Mouse (Mus musculus) ovary, postnatal 10 days (tissue): ENCODE measurements around the gene Ankrd24.

Source experiments
- DNase-seq: peaks from one replicate; pipeline ENCODE4 v3.0.0; 2022; ENCODE audit warnings: low spot score

The Ankrd24 gene

DNA sequence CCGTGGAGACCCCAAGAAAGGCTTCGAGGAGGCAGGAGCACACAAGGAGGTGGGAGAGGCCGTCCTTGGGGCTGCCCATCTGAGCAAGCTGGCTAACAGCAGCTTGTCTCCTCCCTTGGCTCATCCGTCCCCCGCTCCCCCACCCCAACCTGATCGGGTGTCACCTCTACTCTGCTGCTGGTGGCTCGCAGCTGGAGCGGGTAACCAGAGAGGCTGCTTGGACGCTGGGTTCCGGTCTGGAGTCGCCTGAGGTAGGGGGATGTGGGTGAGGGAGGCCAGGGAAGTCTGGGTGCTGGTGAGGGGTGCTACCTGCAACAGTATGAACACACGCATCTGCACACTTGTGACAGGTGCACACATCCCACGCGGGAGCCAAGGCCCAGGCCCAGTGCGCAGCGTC, at the start of gene Ankrd24:
Ankrd24 (plus strand) TSS at position 151 of the 400 bp plus-strand sequence.
- DNase-seq = no peak

DNA sequence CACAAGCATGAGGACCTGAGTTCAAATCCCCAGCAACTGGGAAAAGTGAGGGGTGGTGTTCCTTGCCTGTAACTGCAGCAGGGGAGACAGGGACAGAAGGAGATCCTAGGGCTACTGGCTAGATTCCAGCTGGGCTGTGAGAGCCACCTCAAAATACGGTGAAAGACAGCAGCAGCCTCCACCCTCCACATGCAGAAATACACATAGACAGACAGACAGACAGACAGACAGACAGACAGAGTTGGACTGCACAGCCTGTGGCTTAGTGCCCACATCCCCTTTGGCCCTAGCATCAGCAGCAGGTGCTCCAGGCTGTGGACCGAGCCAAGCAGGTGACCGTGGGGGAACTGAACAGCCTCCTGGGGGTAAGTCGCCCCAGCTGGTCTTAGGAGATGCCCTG, 48.4 kb upstream of the Ankrd24 start:
- no peak for DNase-seq

DNA sequence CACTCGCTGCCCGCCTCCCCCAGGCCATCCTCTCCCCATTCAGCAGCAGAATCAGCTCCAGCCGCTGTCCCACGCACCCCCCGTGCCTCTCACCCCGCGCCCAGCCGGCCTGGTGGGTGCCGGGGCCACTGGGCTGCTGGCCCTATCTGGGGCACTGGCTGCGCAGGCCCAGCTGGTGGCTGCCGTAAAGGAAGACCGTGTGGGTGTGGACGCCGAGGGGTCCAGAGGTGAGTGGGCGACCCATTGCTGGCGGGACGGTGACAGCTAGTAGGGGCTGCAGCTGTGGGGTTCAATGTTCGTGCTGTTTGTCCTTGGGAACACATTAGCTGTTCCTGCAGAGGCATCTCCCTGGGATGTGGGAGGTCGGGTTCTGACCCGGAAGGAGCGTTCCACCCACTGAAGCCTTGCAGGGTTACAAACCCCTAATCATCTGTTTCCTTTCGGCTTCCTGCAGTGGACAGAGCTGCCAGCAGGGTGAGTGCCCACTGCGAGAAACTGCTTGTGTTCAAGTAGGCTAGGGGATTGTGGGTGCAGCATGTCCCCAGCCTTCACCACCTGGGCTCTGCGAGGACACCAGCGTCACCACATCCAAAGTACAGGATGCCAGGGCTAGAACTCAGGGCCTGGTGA, 47.8 kb upstream of the Ankrd24 start:
- no peak for DNase-seq

DNA sequence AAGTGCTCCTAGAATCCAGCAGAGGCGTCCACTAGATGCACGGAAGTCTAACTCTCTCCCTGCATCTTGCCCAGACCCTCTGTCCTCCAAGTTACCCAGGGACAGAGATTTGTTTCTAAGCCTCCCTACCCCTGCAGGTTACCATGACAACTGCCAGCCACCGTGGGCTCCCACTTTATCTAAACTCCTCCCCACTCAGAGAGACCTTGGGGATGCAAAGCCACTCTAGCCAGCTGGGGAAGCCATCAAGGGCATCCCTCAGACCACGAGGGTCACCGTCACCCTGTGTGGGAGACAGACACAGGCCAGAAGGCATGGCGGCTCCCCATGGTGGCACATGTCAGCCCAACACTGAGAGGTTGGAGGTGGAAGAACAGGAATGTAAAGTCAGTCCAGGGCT, 45.0 kb upstream of the Ankrd24 start:
- no peak for DNase-seq

DNA sequence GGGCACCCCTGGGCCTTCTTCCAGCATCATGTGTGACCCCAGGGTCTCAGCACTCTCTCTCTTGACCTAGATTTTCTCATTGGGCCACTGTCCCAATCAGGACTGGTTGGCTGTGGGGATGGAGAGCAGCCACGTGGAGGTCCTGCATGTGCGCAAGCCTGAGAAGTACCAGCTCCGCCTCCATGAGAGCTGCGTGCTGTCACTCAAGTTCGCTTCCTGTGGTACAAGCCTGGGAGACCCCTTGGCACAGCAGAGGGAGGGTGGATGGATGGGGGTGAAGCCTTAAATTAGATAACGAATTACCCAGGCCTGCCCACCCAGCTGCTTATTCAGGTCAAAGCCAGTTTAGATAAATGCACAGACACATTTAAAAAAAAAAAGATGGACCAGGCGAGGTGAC, 39.6 kb upstream of the Ankrd24 start:
- DNase-seq = no peak

DNA sequence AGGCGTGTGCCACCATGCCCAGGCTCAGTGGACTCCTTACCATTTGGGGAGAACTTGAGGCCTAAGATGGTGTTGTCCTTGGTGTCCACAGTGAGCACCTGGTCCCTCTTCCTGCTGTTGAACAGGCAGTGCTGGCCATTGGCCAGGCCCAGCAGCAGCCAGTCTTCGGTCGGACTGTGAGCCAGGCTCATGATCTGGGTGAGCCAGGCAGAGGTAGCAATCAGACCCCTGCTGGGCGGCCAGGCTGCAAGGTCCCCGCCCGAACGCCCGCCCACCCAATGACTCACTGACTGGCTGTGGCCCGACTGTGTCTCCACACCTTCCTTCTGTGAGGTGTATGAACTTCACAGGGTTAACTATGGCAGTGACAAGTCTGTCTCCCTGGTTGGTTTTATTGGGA, 36.5 kb upstream of the Ankrd24 start:
- DNase-seq = no peak

DNA sequence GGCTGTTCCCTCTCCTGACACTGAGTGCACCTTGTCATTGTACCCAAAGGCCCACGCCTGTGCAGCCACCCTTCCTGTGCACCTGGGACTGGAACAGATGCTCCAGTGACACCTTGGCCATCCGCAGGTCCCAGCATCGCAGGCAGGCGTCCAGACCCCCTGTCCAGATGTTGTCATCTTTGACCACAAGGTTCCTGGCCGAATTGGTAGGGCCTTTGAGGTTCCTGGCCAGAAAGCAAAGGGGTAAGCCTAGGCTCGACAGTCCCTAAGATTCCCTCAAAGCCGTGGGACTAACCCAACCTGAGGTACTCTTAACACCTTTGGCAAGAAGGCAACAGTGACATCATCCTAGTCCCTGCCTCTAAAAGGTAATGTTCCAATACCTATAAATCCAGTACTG, 35.7 kb upstream of the Ankrd24 start:
- no peak for DNase-seq

DNA sequence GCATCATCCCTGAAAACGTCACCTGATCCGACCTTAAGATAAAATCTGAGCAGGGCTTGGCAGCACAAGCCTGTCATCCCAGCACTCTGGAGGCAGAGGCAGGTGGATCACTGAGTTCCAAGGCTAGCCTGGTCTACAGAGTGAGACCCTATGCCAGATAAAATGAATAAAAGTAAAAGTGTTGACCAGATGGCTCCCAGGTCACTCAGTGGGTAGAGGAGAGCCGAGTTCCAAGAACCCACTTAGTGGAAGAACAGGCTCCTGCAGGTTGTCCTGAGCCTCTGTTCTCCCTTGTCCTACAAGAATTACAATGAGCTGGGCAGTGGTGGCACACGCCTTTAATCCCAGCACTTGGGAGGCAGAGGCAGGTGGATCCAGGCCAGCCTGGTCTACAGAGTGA, 35.1 kb upstream of the Ankrd24 start:
- DNase-seq = no peak

DNA sequence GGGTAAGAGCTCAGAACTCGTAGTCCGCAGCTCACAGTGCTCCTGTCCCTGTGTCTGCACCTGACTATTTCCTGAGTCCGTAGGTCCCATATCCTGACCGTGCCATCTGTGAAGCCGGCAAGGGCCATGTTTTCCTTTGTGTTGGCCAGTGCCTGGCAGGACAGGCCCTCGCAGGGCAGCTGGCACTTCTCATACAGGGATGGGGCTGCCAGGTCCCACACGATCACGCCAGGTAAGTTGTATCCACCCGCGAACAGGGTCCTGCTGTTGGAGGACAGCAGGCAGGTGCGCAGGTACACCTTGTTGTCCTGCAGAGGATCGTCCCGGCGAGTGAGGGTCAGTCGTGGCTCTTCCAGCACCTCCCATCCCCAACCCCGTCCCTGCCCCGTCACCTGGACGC, 34.4 kb upstream of the Ankrd24 start:
- no peak for DNase-seq

DNA sequence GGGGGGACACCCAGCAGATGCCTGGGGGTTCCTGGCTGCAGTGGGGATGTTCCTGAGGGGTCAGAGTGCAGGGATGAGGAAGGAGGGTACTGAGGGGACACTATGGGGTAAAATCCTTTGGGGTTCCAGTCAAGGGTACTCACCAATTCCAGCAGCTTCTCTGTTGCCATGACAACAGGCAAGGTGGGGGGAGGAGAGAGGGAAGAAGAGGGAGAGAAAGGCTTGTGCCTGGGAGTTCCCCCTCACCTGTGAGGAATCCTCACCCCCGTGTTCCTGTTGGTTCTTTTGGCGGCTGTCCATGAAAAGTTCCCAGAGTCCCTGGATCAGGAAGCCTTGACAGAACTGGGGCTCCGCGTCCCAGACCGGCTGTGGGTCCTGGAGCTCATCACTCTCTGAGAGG, 32.7 kb upstream of the Ankrd24 start:
- DNase-seq = no peak

DNA sequence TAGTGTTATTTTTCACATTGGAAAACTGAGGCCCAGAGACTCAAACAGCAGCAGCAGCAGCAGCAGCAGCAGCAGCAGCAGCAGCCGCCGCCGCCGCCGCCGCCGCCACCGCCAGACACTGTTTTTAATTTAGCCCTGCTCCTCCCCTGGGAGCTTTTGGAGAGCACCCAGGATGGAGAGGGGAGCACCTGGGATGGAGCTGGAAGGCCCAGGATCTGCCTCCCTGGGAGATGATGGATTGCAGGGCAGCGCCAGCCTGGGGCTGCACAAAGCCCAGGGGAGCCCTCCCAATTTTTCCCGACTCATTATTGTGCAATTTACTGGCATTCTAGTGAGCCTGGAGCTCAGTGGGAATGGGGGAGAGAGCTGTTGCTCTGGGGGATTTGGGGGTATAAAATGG, 31.7 kb upstream of the Ankrd24 start:
- DNase-seq = peak; percentile 35

DNA sequence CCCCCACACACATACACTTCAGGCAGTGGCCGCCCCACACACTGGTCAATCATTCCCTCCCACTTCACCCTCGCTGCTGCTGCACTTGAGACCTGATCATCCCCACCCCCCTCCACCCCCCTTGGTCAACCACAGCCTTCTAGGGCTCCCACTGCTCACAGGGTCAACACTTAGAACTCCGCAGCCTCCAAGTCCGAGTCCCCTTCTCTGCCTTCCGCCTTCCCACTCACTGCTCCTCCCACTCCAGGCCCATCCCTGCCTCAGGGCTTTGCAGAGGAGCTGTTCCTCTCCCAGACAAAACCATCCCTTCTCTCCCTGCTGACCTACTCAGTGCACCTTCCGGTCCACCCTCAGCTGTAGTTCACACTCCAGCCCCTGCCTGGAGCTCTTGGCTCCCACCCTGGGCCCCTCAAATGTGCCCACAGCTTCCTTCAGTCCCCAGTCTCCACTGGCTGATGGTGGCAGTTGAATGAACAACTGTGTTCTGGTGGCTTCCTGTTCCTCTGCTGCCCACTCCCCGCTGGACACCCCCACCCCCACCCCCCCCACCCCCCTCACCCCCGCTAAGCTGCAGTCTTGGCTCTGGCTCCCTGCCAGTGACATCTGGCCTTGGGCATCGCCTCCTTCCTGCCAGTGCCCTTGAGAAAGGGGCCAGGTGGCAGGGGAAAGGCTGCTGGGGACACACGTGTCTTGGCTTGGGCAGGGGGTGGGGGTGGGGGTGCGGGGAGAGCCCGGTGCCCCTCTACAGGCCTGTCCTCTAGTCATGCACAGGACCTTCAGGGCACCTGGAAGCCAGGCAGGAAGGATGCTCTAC, 31.0 kb upstream of the Ankrd24 start:
- DNase-seq = no peak

DNA sequence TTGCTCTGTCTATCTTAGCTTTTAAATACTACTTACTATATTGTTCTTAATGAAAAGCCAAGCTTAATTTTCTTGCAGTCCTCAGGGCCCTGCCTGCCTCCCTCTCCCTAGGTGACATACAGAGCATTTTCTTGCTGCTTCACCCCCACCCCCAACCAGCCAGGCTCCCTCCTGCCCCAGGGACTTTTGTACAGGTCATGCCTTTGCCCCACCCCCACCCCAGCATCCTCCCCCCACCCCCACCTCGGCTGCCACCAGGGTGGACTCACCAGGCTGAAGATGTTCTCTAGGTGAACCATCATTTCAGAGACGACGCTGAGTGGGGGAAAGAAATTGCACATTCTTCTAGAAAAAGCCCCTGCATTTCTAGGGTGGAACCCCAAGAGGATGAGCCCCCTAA, 30.0 kb upstream of the Ankrd24 start:
- no peak for DNase-seq

DNA sequence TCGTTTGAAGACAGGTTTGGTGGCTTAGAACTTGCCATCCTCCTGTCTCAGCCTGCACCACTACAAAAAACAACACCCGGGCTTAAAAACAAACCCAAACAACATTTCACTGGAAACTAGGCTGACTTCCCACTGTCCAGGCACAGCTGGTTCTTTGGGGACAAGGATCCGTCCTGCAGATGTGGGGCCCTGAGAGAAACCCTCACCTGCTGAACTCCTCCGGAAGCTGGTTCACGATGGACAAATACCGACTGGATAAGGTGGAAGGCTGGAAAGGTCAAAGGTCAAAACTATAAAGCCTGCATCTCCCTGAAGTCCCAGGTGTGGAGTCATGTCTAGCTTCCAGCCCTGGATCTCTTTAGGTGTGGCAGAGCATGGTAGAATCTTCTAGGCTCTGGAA, 29.5 kb upstream of the Ankrd24 start:
- DNase-seq = no peak

DNA sequence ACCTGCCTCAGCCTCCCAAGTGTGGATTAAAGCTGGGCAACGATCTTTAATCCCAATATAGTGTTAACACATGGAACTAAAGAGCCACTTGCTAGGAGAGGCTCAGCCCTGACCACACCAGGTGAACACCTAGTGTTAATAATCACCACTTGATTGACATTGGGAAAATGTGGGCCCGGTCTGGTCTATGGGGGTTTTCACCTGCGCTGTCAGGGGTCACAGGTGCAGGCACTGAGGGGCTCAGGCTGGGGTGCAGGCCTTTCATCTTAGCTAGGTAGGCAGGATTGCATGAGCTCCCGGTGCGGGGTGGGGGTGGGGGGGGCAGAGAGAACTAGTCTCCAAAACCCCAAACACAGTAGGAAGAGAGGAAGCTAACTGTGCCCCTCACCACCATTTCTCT, 28.7 kb upstream of the Ankrd24 start:
- no peak for DNase-seq

DNA sequence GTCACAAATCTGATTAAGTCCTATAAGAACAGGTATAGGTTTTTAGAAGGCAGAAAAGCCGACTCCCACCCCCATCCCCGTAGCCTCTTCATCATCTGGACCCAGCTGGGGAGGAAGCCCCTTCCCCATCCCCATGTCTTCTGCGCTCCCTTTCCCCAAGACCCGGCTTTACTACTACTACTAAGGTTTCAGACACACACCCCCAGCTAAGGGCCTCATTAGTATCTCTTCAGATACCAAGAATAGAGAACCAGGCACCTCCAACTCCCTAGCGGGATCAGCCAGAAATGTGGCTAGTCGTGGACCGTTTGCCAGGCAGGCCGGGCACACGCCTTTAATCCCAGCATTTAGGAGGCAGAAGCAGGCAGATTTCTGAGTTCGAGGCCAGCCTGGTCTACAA, 28.2 kb upstream of the Ankrd24 start:
- no peak for DNase-seq

DNA sequence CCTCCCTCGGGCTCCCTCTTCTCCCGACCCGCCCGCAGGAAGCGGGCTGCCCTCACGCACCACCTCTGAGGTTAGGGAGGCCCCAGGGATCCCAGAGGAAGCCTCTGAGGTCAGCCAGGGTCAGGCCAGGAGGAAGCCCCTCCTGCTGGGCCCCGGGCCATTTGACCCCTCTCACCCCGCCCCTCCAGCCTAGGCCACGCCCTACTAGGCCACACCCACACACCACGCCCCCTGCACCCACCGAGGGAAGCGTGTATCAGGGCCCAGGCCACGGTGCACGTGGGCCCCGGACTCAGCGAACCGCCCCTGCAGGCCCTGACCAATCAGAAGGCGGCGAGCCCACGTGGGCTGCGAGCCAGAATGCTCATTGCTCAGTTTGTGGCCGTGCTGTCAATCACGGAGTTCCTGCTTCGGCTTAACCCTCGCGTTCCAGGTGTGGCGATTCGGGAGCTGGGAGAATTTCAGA, 27.6 kb upstream of the Ankrd24 start, which contains the start of gene Tle6:
Tle6 (minus strand) TSS at position 336 of the 466 bp plus-strand sequence.
- DNase-seq = peak; percentile 88

DNA sequence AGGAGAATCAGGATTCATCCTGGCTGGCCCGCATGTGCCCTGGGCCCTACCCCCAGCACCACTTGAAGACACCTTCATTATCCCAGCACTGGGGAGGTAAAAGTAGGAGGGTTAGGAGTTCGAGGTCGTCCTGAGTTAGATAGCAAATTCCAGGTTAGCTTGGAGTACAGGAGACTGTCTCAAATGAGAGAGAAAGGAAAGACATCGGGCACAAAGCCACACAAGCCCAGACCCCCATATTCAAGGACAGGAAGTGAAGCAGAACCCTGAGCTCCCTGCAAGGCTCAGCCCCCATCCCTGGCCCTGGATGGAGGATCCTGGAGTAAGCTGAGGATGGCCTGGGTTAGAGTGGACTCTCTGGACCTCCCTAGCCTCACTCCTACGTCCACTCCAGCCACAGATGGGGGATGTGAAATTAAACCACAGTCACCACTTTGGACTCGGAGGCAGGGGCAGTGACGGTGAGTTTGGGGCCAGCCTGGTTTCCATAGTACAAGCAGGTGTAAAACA, 26.9 kb upstream of the Ankrd24 start:
- no peak for DNase-seq

DNA sequence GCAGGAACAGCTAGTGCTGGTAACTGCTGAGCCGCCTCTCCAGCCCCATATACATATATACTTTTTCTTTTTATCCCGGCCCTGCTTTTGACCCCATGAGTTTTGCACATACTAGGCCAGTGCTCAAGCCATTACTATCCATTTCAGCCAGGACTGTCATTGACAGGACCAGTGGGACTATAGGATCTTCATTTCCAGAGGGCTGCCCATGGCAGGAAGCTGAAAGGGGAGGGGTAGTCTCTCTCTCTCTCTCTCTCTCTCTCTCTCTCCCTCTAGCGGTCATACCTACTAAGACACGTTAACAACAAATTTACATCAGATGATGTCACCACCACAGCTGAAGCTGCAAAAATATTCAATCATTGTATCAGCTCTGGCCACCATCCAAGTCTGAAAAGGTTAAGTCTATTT, 25.6 kb upstream of the Ankrd24 start:
- no peak for DNase-seq

DNA sequence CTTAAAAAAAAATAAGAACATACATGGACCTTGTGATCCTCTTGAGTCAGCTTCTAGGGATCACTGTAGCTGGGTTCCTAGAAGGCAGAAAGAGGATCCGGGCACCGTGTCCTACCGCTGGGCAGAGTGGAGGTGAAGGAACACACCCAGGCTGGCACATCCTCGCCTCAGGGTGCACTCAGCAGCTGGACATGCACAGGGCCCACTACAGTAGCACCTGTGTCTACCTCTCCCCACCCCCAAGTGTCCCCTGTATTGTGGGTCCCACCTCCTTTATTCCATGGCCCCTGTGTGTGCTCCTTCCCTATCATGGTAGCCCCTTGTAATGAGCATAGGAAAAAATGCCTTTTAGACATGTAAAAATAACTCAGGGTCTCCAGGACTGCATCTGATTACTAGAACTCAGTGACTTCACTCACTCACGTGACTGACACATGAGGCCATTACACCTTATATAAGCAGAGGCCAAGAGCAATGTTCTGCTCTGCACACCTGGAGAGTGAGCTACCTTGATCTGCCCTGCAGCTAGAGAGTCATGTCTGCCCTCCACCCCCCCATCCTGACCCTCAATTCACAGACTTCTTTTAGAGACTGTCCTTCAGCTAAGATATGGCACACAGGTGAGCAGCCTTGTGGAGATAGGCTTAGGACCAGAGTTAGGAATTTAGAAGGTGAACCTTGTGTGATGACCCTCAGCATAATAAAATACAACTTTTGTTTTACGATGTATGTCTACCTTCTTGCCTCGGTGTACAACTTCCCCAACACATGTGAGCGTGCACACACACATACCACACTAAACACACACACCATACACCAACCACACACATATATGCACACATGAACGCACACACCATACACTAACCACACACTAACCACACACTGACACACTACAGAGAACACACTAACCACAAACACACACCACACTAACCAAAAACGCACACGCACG, 24.0 kb upstream of the Ankrd24 start:
- no peak for DNase-seq

DNA sequence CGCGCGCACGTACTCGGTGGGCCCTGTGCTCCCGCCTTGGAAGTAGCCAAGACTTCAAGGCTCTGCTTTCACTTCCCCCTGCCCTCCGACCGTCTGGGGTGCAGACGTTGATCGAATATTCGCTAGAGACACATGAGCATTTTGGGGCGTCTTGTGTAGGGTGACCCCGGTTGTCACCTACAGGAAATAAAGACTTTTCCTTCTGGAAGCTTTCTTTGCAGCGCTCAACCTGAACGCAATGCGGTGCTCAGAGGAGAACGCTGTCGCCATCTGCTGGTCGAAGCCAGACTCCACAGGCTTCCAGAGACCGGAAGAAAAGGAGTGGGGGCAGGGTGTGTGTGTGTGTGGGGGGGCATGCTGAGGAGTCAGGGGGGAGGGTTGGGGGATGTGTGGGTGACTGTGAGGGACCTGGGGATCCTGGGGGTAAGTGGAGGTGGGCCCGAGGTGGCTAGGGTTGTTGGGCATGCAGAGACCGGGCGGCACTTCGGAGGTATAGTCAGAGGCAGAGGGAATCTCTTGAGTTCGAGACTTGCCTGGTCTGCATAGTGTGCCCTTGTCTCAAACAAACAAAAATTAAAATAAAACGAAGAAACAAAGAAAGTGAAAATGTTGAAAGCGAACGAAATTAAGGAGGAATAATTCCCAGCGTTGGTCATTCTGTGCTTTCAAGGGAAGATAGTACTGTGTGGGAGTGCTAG, 23.2 kb upstream of the Ankrd24 start:
- peak; percentile 71 for DNase-seq

DNA sequence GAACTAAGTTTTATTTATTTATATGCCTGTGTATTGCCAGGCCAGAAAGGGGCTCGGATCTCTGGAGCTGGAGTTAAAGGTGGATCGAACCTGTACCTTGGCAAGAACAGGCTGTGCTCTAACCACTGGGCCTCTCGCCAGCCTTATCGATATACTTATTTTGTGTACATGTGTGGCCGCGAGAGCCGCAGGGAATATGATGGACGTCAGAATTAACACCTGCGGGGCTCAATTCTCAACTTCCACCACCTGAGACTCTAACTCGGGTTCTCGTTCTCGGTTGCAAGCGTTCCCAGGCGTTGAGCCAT, 22.7 kb upstream of the Ankrd24 start:
- no peak for DNase-seq
